Mouse (Mus musculus) MEL (cell line): ENCODE results near the gene Fn1. TPM values are rescaled to one million over a fixed set of nuclear protein-coding genes. Genes with fewer than 3 reads are reported as not detected.

ENCODE experiments used
- DNase-seq: peaks from one replicate; pipeline ENCODE4 v3.0.0; 2011; ENCODE audit warnings: low read depth, low spot score
- H3K27ac ChIP-seq: 2 replicates; pipeline ENCODE4 v1.5.1; 2012; ENCODE audit warnings: low read depth, mild to moderate bottlenecking, control low read depth, low read length, moderate library complexity; ENCODE audit not compliant: control insufficient read depth
- H3K27me3 ChIP-seq, 2 experiments: fragments of 150-350 bp in 1 of 2; sonication (generic) in 1 of 2; 2 replicates each; pipeline ENCODE4 v1.6.1; 2012; ENCODE audit warnings: low read length in 2 of 2, mild to moderate bottlenecking in 2 of 2, improper control_type of control experiment in 1 of 2, moderate library complexity in 1 of 2; ENCODE audit not compliant: insufficient read depth in 2 of 2, control insufficient read depth in 1 of 2
- H3K36me3 ChIP-seq, 2 experiments: 2 replicates each; pipeline ENCODE4 v1.6.1; 2012 to 2014; ENCODE audit warnings: low read length in 2 of 2, improper control_type of control experiment in 1 of 2, inconsistent platforms in 1 of 2, mild to moderate bottlenecking in 1 of 2; ENCODE audit not compliant: insufficient read depth in 2 of 2, control insufficient read depth in 1 of 2
- H3K4me1 ChIP-seq, 2 experiments: fragments of 150-350 bp in 1 of 2; sonication (generic) in 1 of 2; 2 replicates each; pipeline ENCODE4 v1.6.1; 2012; ENCODE audit warnings: low read length in 2 of 2, improper control_type of control experiment in 1 of 2, mild to moderate bottlenecking in 1 of 2; ENCODE audit not compliant: insufficient read depth in 2 of 2, control insufficient read depth in 1 of 2
- H3K4me3 ChIP-seq, 2 experiments: fragments of 150-350 bp in 1 of 2; sonication (generic) in 1 of 2; 2 replicates each; pipeline ENCODE4 v1.5.1; 2012; ENCODE audit warnings: low read depth in 2 of 2, low read length in 2 of 2, mild to moderate bottlenecking in 2 of 2, moderate library complexity in 2 of 2, control low read depth in 1 of 2, improper control_type of control experiment in 1 of 2; ENCODE audit not compliant: control insufficient read depth in 1 of 2, insufficient read depth in 1 of 2
- H3K79me2 ChIP-seq: 2 replicates; pipeline ENCODE4 v1.6.1; 2012; ENCODE audit warnings: mild to moderate bottlenecking, low read length, moderate library complexity; ENCODE audit not compliant: control insufficient read depth, poor library complexity, insufficient read depth
- H3K9ac ChIP-seq: 2 replicates; pipeline ENCODE4 v1.6.1; 2012; ENCODE audit warnings: low read depth, mild to moderate bottlenecking, control low read depth, low read length, moderate library complexity; ENCODE audit not compliant: control insufficient read depth, poor library complexity, severe bottlenecking
- H3K9me3 ChIP-seq: fragments of 150-350 bp; sonication (generic); replicated peaks from 2 replicates; pipeline ENCODE4 v1.6.1; 2012; ENCODE audit warnings: mild to moderate bottlenecking, low read length, improper control_type of control experiment, moderate library complexity; ENCODE audit not compliant: insufficient read depth
- BHLHE40 ChIP-seq: IDR thresholded peaks from 2 replicates; pipeline ENCODE4 v1.6.1; 2012; ENCODE audit warnings: low read depth, mild to moderate bottlenecking, inconsistent platforms, low read length, improper control_type of control experiment, borderline replicate concordance
- CHD1 ChIP-seq: IDR thresholded peaks from 2 replicates; pipeline ENCODE4 v1.6.1; 2012; ENCODE audit warnings: low read depth, mild to moderate bottlenecking, inconsistent platforms, low read length, improper control_type of control experiment
- CTCF ChIP-seq, 3 experiments: IDR thresholded peaks in 2 of 3; conservative IDR thresholded peaks in 1 of 3; 2 replicates each; pipeline ENCODE4 v1.5.1; 2011 to 2012; ENCODE audit warnings: low read length in 3 of 3, low read depth in 2 of 3, mild to moderate bottlenecking in 2 of 3, improper control_type of control experiment in 1 of 3, inconsistent platforms in 1 of 3, mixed read lengths in 1 of 3, moderate library complexity in 1 of 3; ENCODE audit not compliant: control insufficient read depth in 1 of 3, insufficient read depth in 1 of 3, poor library complexity in 1 of 3, severe bottlenecking in 1 of 3
- E2F4 ChIP-seq: IDR thresholded peaks from 2 replicates; pipeline ENCODE4 v1.6.1; 2011; ENCODE audit warnings: low read depth, low read length, improper control_type of control experiment, borderline replicate concordance
- ELF1 ChIP-seq: IDR thresholded peaks from 2 replicates; pipeline ENCODE4 v1.6.1; 2014; ENCODE audit warnings: low read depth, mild to moderate bottlenecking, inconsistent platforms, low read length, improper control_type of control experiment, moderate library complexity
- EP300 ChIP-seq, 2 experiments: IDR thresholded peaks; 2 replicates each; pipeline ENCODE4 v1.6.1; 2011; ENCODE audit warnings: improper control_type of control experiment in 2 of 2, low read length in 2 of 2, low read depth in 1 of 2, mild to moderate bottlenecking in 1 of 2
- GABPA ChIP-seq: IDR thresholded peaks from 2 replicates; pipeline ENCODE4 v1.6.1; 2012; ENCODE audit warnings: low read depth, mild to moderate bottlenecking, inconsistent platforms, low read length, improper control_type of control experiment, moderate library complexity
- GATA1 ChIP-seq: IDR thresholded peaks from 2 replicates; pipeline ENCODE4 v1.6.1; 2011; ENCODE audit warnings: low read depth, low read length, improper control_type of control experiment
- HCFC1 ChIP-seq: IDR thresholded peaks from 2 replicates; pipeline ENCODE4 v1.6.1; 2012; ENCODE audit warnings: low read depth, mild to moderate bottlenecking, inconsistent platforms, low read length, improper control_type of control experiment, moderate library complexity
- MAFK ChIP-seq: IDR thresholded peaks from 2 replicates; pipeline ENCODE4 v1.6.1; 2011; ENCODE audit warnings: low read depth, mild to moderate bottlenecking, low read length, improper control_type of control experiment, borderline replicate concordance
- MAZ ChIP-seq: IDR thresholded peaks from 2 replicates; pipeline ENCODE4 v1.6.1; 2012; ENCODE audit warnings: low read depth, mild to moderate bottlenecking, inconsistent platforms, low read length, improper control_type of control experiment
- NELFE ChIP-seq: IDR thresholded peaks from 2 replicates; pipeline ENCODE4 v1.6.1; 2011; ENCODE audit warnings: low read depth, low read length, improper control_type of control experiment
- NRF1 ChIP-seq: IDR thresholded peaks from 2 replicates; pipeline ENCODE4 v1.6.1; 2014; ENCODE audit warnings: low read depth, mild to moderate bottlenecking, inconsistent platforms, low read length, improper control_type of control experiment, moderate library complexity; ENCODE audit not compliant: poor library complexity, insufficient read depth, severe bottlenecking
- POLR2AphosphoS5 ChIP-seq: IDR thresholded peaks from 2 replicates; pipeline ENCODE4 v1.6.1; 2012; ENCODE audit warnings: low read depth, borderline replicate concordance, mild to moderate bottlenecking, inconsistent platforms, low read length, moderate library complexity, mixed read lengths
- RAD21 ChIP-seq: IDR thresholded peaks from 2 replicates; pipeline ENCODE4 v1.6.1; 2011; ENCODE audit warnings: mild to moderate bottlenecking, low read depth, low read length, improper control_type of control experiment
- SIN3A ChIP-seq: IDR thresholded peaks from 2 replicates; pipeline ENCODE4 v1.6.1; 2012; ENCODE audit warnings: low read length, improper control_type of control experiment, inconsistent platforms
- TBP ChIP-seq: IDR thresholded peaks from 2 replicates; pipeline ENCODE4 v1.8.0; 2011; ENCODE audit warnings: low read depth, low read length, improper control_type of control experiment
- UBTF ChIP-seq: IDR thresholded peaks from 2 replicates; pipeline ENCODE4 v1.6.1; 2012; ENCODE audit warnings: low read depth, mild to moderate bottlenecking, inconsistent platforms, low read length, improper control_type of control experiment, moderate library complexity, borderline replicate concordance; ENCODE audit not compliant: insufficient read depth
- USF2 ChIP-seq, 2 experiments: IDR thresholded peaks; 2 replicates each; pipeline ENCODE4 v1.6.1; 2011 to 2012; ENCODE audit warnings: improper control_type of control experiment in 2 of 2, low read length in 2 of 2, borderline replicate concordance in 1 of 2, inconsistent platforms in 1 of 2, low read depth in 1 of 2, mild to moderate bottlenecking in 1 of 2; ENCODE audit not compliant: insufficient read depth in 1 of 2
- ZC3H11A ChIP-seq: IDR thresholded peaks from 2 replicates; pipeline ENCODE4 v1.6.1; 2012; ENCODE audit warnings: low read depth, mild to moderate bottlenecking, inconsistent platforms, low read length, improper control_type of control experiment
- polyA plus RNA-seq, 2 experiments: library from polyadenylated mRNA; stranded (reverse) in 1 of 2; unstranded in 1 of 2; fragments of >175 nt in 1 of 2; fragments of >200 nt in 1 of 2; gene quantifications; 2 replicates each; pipeline versions ENCODE4 v1.2.1 to v1.2.4; 2012; ENCODE audit warnings: low replicate concordance in 2 of 2, low read depth in 1 of 2; ENCODE audit not compliant: insufficient read length in 2 of 2, insufficient read depth in 1 of 2, missing spikeins in 1 of 2
- total RNA-seq: library from RNA; depleted of rRNA; stranded (reverse); fragments of 300-350 nt; gene quantifications from 2 replicates; pipeline ENCODE4 v1.2.3, GENCODE M21; 2012

Gene Fn1
- total and polyA plus RNA-seq, 3 experiments: 0.56 TPM; not detected in 2

GRCm38 (mm10) chr1:71686791-71687190 lies 33.8 kb upstream of the Fn1 start:
- Histone ChIP-seq H3K79me2 (no peaks in the 10 kb centered on the region), H3K27ac (no peak overlapping the region), H3K27me3 (no peaks in the 10 kb centered on the region), H3K4me3 (no peak overlapping the region), H3K9me3 (no peaks in the 10 kb centered on the region), H3K4me1 (no peaks in the 10 kb centered on the region), H3K36me3 (no peaks in the 10 kb centered on the region), H3K9ac (no peak overlapping the region)
- no peak for DNase-seq
- TF ChIP-seq POLR2AphosphoS5: no peak
- TF ChIP-seq ELF1: no peak
- TF ChIP-seq BHLHE40: no peak
- TF ChIP-seq EP300 (IDR thresholded peaks at IDR 0.05; ENCODE audit: low read depth in 1 of 2, low read length in 2 of 2): no peak
- no peak for TF ChIP-seq NRF1
- TF ChIP-seq NELFE: no peak
- TF ChIP-seq MAFK: no peak
- TF ChIP-seq USF2 (IDR thresholded peaks at IDR 0.05; ENCODE audit: borderline replicate concordance in 1 of 2, insufficient read depth in 1 of 2, low read depth in 1 of 2, low read length in 2 of 2): no peak
- TF ChIP-seq UBTF: no peak
- no peak for TF ChIP-seq CTCF (IDR thresholded peaks at IDR 0.05 in 2 of 3, conservative IDR thresholded peaks at IDR 0.05 in 1 of 3; ENCODE audit: control insufficient read depth in 1 of 3, insufficient read depth in 1 of 3, low read depth in 2 of 3, low read length in 3 of 3, poor library complexity in 1 of 3, severe bottlenecking in 1 of 3)
- TF ChIP-seq MAZ: no peak
- no peak for TF ChIP-seq SIN3A
- TF ChIP-seq CHD1: no peak

- DNase-seq: no peak
- TF ChIP-seq USF2 (IDR thresholded peaks at IDR 0.05; ENCODE audit: borderline replicate concordance in 1 of 2, insufficient read depth in 1 of 2, low read depth in 1 of 2, low read length in 2 of 2) (no peak), GATA1 (no peak), HCFC1 (no peak), GABPA (no peak), NRF1 (no peak), E2F4 (no peak), NELFE (no peak), MAFK (no peak), CTCF (IDR thresholded peaks at IDR 0.05 in 2 of 3, conservative IDR thresholded peaks at IDR 0.05 in 1 of 3; ENCODE audit: control insufficient read depth in 1 of 3, insufficient read depth in 1 of 3, low read depth in 2 of 3, low read length in 3 of 3, poor library complexity in 1 of 3, severe bottlenecking in 1 of 3) (no peak), UBTF (no peak), RAD21 (no peak), ZC3H11A (no peak), CHD1 (no peak), EP300 (IDR thresholded peaks at IDR 0.05; ENCODE audit: low read depth in 1 of 2, low read length in 2 of 2) (no peak), TBP (no peak)
- H3K36me3 ChIP-seq: no peaks in the 10 kb centered on the region
- no peaks in the 10 kb centered on the region for H3K27me3 ChIP-seq
- H3K4me1 ChIP-seq: no peaks in the 10 kb centered on the region
- H3K9me3 ChIP-seq: no peaks in the 10 kb centered on the region
- no peak overlapping the region for H3K27ac ChIP-seq
- H3K4me3 ChIP-seq: no peak overlapping the region
- no peak overlapping the region for H3K9ac ChIP-seq
- H3K79me2 ChIP-seq: no peaks in the 10 kb centered on the region
Observed at GRCm38 (mm10) chr1:71683736-71684135, 30.7 kb upstream of the Fn1 start.
